Mouse (Mus musculus) gastrocnemius, postnatal 4 days (tissue): ENCODE measurements at regions not wholly inside any gene's neighbourhood (a gene's known extent, or its start where the extent isn't known, plus 50 kb on each side); places are given as distances from the start of the nearest gene placed in this dataset.

Source experiments
- DNase-seq, 2 experiments: peaks; one replicate each; pipeline ENCODE4 v3.0.0; 2021 to 2022; ENCODE audit warnings: low spot score in 2 of 2, mixed read lengths in 2 of 2

GRCm38 (mm10) chr2:131801212-131801611 is 58.3 kb downstream of the Erv3 start:
- no peak for DNase-seq

GRCm38 (mm10) chr2:131800126-131800894 is 59.2 kb downstream of the Erv3 start:
- DNase-seq = no peak

GRCm38 (mm10) chr2:131799486-131799885 is 60.1 kb downstream of the Erv3 start:
- no peak for DNase-seq

GRCm38 (mm10) chr2:131797001-131797693 is 62.4 kb downstream of the Erv3 start:
- DNase-seq = no peak

GRCm38 (mm10) chr2:131775381-131775780 is 84.2 kb downstream of the Erv3 start:
- no peak for DNase-seq

GRCm38 (mm10) chr2:131773691-131774090 is 85.9 kb downstream of the Erv3 start:
- no peak for DNase-seq

GRCm38 (mm10) chr2:131772163-131772562 is 87.4 kb downstream of the Erv3 start:
- DNase-seq = no peak

- peak in 1 of 2 experiments; percentile 27 for DNase-seq
Measured at GRCm38 (mm10) chr2:131770852-131771251, 88.7 kb downstream of the Erv3 start.

- no peak for DNase-seq
Measured at GRCm38 (mm10) chr2:131769656-131770210, 89.8 kb downstream of the Erv3 start.

- no peak for DNase-seq
Measured at GRCm38 (mm10) chr2:131766500-131766899, 93.0 kb downstream of the Erv3 start.

- DNase-seq = no peak
Measured at GRCm38 (mm10) chr2:131761507-131761906, 98.0 kb downstream of the Erv3 start.

GRCm38 (mm10) chr2:131757183-131757903 is 102.2 kb downstream of the Erv3 start:
- no peak for DNase-seq

- no peak for DNase-seq
Measured at GRCm38 (mm10) chr2:131755107-131755506, 104.4 kb downstream of the Erv3 start.

GRCm38 (mm10) chr2:131753436-131753835 is 106.1 kb downstream of the Erv3 start:
- no peak for DNase-seq

GRCm38 (mm10) chr2:131750679-131751078 is 108.9 kb downstream of the Erv3 start:
- DNase-seq = no peak

- DNase-seq = no peak
Measured at GRCm38 (mm10) chr2:131750206-131750605, 109.3 kb downstream of the Erv3 start.

- DNase-seq = no peak
Measured at GRCm38 (mm10) chr2:131749746-131750145, 109.8 kb downstream of the Erv3 start.

GRCm38 (mm10) chr2:131748791-131749190 is 110.8 kb downstream of the Erv3 start:
- no peak for DNase-seq

GRCm38 (mm10) chr2:131747707-131748106 is 111.8 kb downstream of the Erv3 start:
- DNase-seq = no peak

- DNase-seq = no peak
Measured at GRCm38 (mm10) chr2:131745381-131745895, 114.1 kb downstream of the Erv3 start.

- no peak for DNase-seq
Measured at GRCm38 (mm10) chr2:131744957-131745356, 114.6 kb downstream of the Erv3 start.
